Mouse (Mus musculus) kidney, adult 2 months (tissue): Measurements from ENCODE around the gene Dvl3. TPM values are rescaled to one million over a fixed set of nuclear protein-coding genes. Genes with fewer than 3 reads are reported as not detected.
A peak's percentile ranks its signal among the peaks of the same experiment; 100 is the strongest.

ENCODE experiments used
- DNase-seq: peaks from one replicate; pipeline ENCODE4 v3.0.0; 2021
- H3K27ac ChIP-seq: fragments of 200-500 bp; 2 replicates; pipeline ENCODE4 v1.5.1; 2012; ENCODE audit warnings: low read depth, low read length, control low read depth, inconsistent platforms; ENCODE audit not compliant: insufficient read depth
- H3K27me3 ChIP-seq: fragments of 200-500 bp; replicated peaks from 2 replicates; pipeline ENCODE4 v1.6.1; 2012; ENCODE audit warnings: mild to moderate bottlenecking, moderate library complexity, low read length, inconsistent platforms; ENCODE audit not compliant: control insufficient read depth, insufficient read depth
- H3K36me3 ChIP-seq: fragments of 200-500 bp; 2 replicates; pipeline ENCODE4 v1.6.1; 2012; ENCODE audit warnings: mild to moderate bottlenecking, moderate library complexity, low read length, inconsistent platforms; ENCODE audit not compliant: control insufficient read depth, insufficient read depth
- H3K4me1 ChIP-seq: fragments of 200-500 bp; 2 replicates; pipeline ENCODE4 v1.6.1; 2011; ENCODE audit warnings: low read length; ENCODE audit not compliant: control insufficient read depth, insufficient read depth
- H3K4me3 ChIP-seq: fragments of 200-500 bp; 2 replicates; pipeline ENCODE4 v1.5.1; 2011; ENCODE audit warnings: mild to moderate bottlenecking, low read depth, low read length, control low read depth; ENCODE audit not compliant: insufficient read depth
- CTCF ChIP-seq: fragments of 200-500 bp; conservative IDR thresholded peaks from 2 replicates; pipeline ENCODE4 v1.5.1; 2011; ENCODE audit warnings: low read depth, mild to moderate bottlenecking, control low read depth, low read length, moderate library complexity, mixed read lengths; ENCODE audit not compliant: insufficient read depth, insufficient read length
- POLR2A ChIP-seq: fragments of 200-500 bp; IDR thresholded peaks from one replicate; pipeline ENCODE4 v1.6.1; 2011; ENCODE audit warnings: low read depth, low read length, control low read depth
- WGBS: fragments of 180-500 bp; shearing (Covaris S2); methylation state at CpG from one replicate; pipeline ENCODE4 v1.1.7; 2018; 5-methylcytosine and 5-hydroxymethylcytosine counted together
- polyA plus RNA-seq: library from polyadenylated mRNA; depleted of rRNA; stranded (reverse); fragments of >200 nt; gene quantifications from 2 replicates; pipeline ENCODE4 v1.2.3, GENCODE M21; 2012; rRNA removed

Dvl3 gene
- polyA plus RNA-seq, result 33.5 and 37.4 TPM in 2 replicates

- Histone ChIP-seq H3K27ac (peak within 1 kb of the TSS; percentile 91), H3K4me3 (peak within 1 kb of the TSS; percentile 97), H3K4me1 (peaks cover 7% of the 10 kb centered on the region; the same call in 1 of the 2 replicates), H3K36me3 (no peaks in the 10 kb centered on the region), H3K27me3 (no peaks in the 10 kb centered on the region)
- 0 out of 2 replicates have a peak, but pooled peaks have one; percentile 26 for TF ChIP-seq CTCF
- TF ChIP-seq POLR2A, result peak; percentile 47
- peak; percentile 96 for DNase-seq
- 1% methylated on average over 54 of the region's 55 CpGs for WGBS
Measured at GRCm38 (mm10) chr16:20516726-20517201, at the start of gene Dvl3. Dvl3 (plus strand) TSS chr16:20516982.

DNA sequence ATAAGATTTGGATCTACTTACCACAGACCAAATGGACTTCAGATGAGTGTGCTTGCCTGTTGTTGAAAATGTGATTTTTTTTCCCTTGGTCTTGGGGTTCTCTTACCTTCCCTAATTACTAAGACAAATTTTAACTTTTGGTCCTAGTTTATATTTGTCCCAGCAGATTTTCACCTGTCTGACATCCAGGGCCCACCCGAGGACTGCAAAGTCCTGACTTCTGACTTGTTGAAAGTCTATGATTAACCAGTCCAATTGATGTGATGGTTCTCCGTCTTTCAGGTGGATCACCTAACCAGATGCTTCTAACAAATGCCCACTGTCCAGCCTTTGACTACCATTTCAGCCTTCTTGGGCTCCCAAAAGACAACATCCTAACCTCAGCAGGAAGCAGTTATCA, 45.8 kb upstream of the Dvl3 start:
- no peaks in the 10 kb centered on the region for H3K27me3 ChIP-seq
- no peaks in the 10 kb centered on the region; the same call in 1 of the 2 replicates for H3K4me1 ChIP-seq
- no peaks in the 10 kb centered on the region for H3K36me3 ChIP-seq
- H3K27ac ChIP-seq, result peak overlapping the region; percentile 80
- TF ChIP-seq POLR2A, result no peak
- no peak for TF ChIP-seq CTCF
- WGBS, result 69% methylated on average over 2 of the region's 2 CpGs
- no peak overlapping the region for H3K4me3 ChIP-seq
- DNase-seq, result peak; percentile 59

DNA sequence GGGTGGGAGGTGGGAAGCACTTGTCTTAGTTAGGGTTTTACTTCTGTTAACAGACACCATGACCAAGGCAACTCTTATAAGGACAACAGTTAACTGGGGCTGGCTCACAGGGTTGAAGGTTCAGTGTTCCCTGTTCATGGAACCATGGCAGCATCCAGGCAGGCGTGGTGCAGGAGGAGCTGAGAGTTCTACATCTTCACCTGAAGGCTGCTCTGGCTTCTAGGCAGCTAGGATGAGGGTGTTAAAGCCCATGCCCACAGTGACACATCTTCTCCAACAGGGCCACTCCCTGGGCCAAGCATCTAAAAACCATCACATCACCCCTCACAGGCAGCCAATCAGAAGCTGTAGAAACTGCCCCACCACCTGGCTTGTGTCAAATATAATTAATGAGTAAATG, 45.1 kb upstream of the Dvl3 start:
- WGBS, result 59% methylated on average over 1 of the region's 1 CpGs

GRCm38 (mm10) chr16:20473748-20474147, 43.0 kb upstream of the Dvl3 start:
- Histone ChIP-seq H3K36me3 (no peaks in the 10 kb centered on the region), H3K27me3 (no peaks in the 10 kb centered on the region), H3K27ac (no peak overlapping the region), H3K4me3 (no peak overlapping the region), H3K4me1 (peaks cover 8% of the 10 kb centered on the region)
- no peak for TF ChIP-seq POLR2A
- TF ChIP-seq CTCF, result no peak
- WGBS, result 88% methylated on average over 1 of the region's 1 CpGs
- no peak for DNase-seq

More for the DNA sequence above, 45.1 kb upstream of the Dvl3 start:
- TF ChIP-seq POLR2A, result no peak
- no peak for TF ChIP-seq CTCF
- H3K4me3 ChIP-seq, result no peak overlapping the region
- peaks cover under 1% of the 10 kb centered on the region; the same call in 1 of the 2 replicates for H3K4me1 ChIP-seq
- H3K27me3 ChIP-seq, result no peaks in the 10 kb centered on the region
- DNase-seq, result peak; percentile 81
- no peaks in the 10 kb centered on the region for H3K36me3 ChIP-seq
- peak overlapping the region; percentile 80; the same call in 1 of the 2 replicates for H3K27ac ChIP-seq

DNA sequence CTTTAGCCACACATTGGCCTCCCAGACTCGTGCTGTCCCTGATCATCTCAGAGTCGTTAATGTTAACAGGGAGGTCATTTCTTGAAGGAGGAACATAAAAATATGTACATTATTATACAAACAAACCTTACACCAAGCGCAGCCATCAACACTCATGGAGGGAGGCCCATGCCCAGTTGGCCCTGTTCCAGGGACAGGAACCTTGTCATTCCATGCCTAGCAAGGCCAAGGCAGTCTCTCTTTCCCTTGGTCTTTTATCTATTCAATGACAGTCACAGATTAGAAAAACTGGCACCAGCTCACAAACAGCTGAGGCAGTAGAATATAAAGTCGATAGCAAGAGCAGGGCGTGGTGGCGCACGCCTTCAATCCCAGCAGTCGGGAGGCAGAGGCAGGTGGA, 42.6 kb upstream of the Dvl3 start:
- no peak overlapping the region for H3K27ac ChIP-seq
- 93% methylated on average over 8 of the region's 8 CpGs for WGBS
- no peak for DNase-seq
- TF ChIP-seq CTCF (no peak), POLR2A (no peak)
- H3K4me3 ChIP-seq, result no peak overlapping the region
- peaks cover 8% of the 10 kb centered on the region for H3K4me1 ChIP-seq
- H3K27me3 ChIP-seq, result no peaks in the 10 kb centered on the region
- H3K36me3 ChIP-seq, result no peaks in the 10 kb centered on the region

DNA sequence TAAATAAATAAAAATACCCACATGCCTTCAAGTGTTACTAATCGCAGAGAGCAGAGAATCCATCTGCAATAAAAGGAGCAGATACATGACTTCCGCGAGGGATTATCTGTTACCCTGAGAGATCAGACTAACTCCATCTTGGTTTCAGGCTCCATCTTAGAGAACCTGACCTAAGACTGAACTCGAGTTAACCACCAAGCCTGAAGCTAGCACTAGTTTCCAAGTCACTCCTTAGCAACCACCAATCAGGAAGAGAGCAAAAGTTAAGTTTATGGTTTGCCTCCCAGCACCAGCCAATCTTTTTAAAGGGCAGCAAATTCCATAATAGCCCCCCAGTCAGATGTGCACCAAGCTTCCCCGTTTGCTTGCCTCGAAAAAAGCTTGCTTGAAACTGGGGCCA, 42.0 kb upstream of the Dvl3 start:
- TF ChIP-seq CTCF, result no peak
- no peak for TF ChIP-seq POLR2A
- no peaks in the 10 kb centered on the region for H3K36me3 ChIP-seq
- no peaks in the 10 kb centered on the region for H3K27me3 ChIP-seq
- H3K27ac ChIP-seq, result no peak overlapping the region
- peaks cover 8% of the 10 kb centered on the region for H3K4me1 ChIP-seq
- H3K4me3 ChIP-seq, result no peak overlapping the region
- DNase-seq, result no peak
- WGBS, result 78% methylated on average over 6 of the region's 6 CpGs

DNA sequence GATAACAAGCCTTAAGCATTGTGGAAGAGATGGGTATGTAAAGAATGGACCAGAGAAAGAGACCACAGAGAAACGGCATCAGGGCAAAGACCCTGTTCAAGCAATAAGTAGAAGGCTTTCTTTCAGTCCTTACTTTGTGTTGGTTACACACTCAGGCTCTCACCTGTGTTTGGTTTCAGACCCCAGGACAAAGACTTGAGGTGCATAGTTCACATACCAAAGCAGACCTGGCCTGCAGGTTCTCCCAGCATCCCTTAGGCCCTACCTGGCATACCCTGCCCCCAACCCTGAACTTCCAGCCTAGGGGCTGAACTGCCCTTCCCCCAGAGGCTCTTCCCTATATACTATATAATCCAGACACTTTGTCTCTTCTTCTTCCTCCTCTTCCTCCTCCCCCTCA, 41.4 kb upstream of the Dvl3 start:
- Histone ChIP-seq H3K27me3 (no peaks in the 10 kb centered on the region), H3K4me1 (peaks cover 8% of the 10 kb centered on the region), H3K4me3 (no peak overlapping the region), H3K27ac (no peak overlapping the region), H3K36me3 (no peaks in the 10 kb centered on the region)
- DNase-seq, result no peak
- WGBS, result 97% methylated on average over 1 of the region's 1 CpGs
- TF ChIP-seq CTCF, result no peak
- no peak for TF ChIP-seq POLR2A

DNA sequence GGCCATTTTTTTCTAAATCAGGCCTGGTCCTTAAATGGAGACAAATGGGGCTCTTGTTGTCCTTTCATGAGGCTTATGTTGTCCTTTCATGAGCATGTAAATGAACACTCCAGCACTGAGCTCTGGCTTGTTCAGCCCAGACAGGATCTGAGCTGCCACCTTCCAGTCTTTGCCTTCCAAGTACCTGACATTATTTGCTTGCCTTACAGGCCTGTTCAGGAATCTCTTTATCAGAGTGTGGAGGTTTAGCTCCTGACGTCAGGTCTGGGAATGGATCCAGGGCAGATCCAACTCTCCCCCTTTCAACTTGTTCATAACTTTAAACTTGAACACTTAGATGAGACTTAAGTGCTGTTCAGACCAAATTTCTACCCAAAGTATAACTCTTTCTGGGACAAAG, 39.9 kb upstream of the Dvl3 start:
- Histone ChIP-seq H3K4me3 (no peak overlapping the region), H3K27ac (0 out of 2 replicates have a peak overlapping the region, but pooled peaks have one; percentile 20), H3K27me3 (no peaks in the 10 kb centered on the region), H3K36me3 (no peaks in the 10 kb centered on the region), H3K4me1 (peaks cover 8% of the 10 kb centered on the region)
- TF ChIP-seq CTCF (no peak), POLR2A (no peak)
- peak; percentile 47 for DNase-seq
- WGBS, result 34% methylated on average over 1 of the region's 1 CpGs
